Mouse (Mus musculus) intestine, postnatal 0 days (tissue): ENCODE results near the gene Pxn. TPM values are rescaled to one million over a fixed set of nuclear protein-coding genes. Genes with fewer than 3 reads are reported as not detected.

Experiments
- ATAC-seq: fragments of 200-750 bp; cut with Nextera tagmentation; 2 replicates; pipeline ENCODE4 v1.8.0; 2017; ENCODE audit warnings: mild to moderate bottlenecking, moderate TSS enrichment, moderate library complexity
- H3K27ac ChIP-seq: fragments of 300-500 bp; sonication (generic); 2 replicates; pipeline ENCODE4 v1.5.1; 2014; ENCODE audit warnings: mild to moderate bottlenecking, low read depth, low read length, moderate library complexity
- H3K27me3 ChIP-seq: fragments of 300-500 bp; sonication (generic); replicated peaks from 2 replicates; pipeline ENCODE4 v1.6.1; 2014; ENCODE audit warnings: low read length, mixed read lengths; ENCODE audit not compliant: control insufficient read depth, insufficient read depth
- H3K36me3 ChIP-seq: fragments of 300-500 bp; sonication (generic); 2 replicates; pipeline ENCODE4 v1.6.1; 2014; ENCODE audit warnings: mild to moderate bottlenecking, moderate library complexity; ENCODE audit not compliant: control insufficient read depth, insufficient read depth
- H3K4me1 ChIP-seq: fragments of 300-500 bp; sonication (generic); replicated peaks from 2 replicates; pipeline ENCODE4 v1.6.1; 2014; ENCODE audit warnings: antibody characterized with exemption, low read length, mixed read lengths; ENCODE audit not compliant: control insufficient read depth, insufficient read depth
- H3K4me2 ChIP-seq: fragments of 300-500 bp; sonication (generic); replicated peaks from 2 replicates; pipeline ENCODE4 v1.6.1; 2014; ENCODE audit warnings: low read depth, mild to moderate bottlenecking, moderate library complexity
- H3K4me3 ChIP-seq: fragments of 300-500 bp; sonication (generic); 2 replicates; pipeline ENCODE4 v1.5.1; 2014; ENCODE audit warnings: low read depth, low read length
- H3K9ac ChIP-seq: fragments of 300-500 bp; sonication (generic); 2 replicates; pipeline ENCODE4 v1.6.1; 2014; ENCODE audit warnings: mild to moderate bottlenecking, low read depth, low read length
- H3K9me3 ChIP-seq: fragments of 300-500 bp; sonication (generic); 2 replicates; pipeline ENCODE4 v1.6.1; 2016; ENCODE audit warnings: mixed run types; ENCODE audit not compliant: control insufficient read depth
- CTCF ChIP-seq: sonication (generic); IDR thresholded peaks from 2 replicates; pipeline ENCODE4 v1.5.1; 2016; ENCODE audit warnings: low read depth, mild to moderate bottlenecking, control low read depth, antibody characterized with exemption, moderate library complexity
- WGBS: fragments of 180-500 bp; shearing (Covaris S2); extraction: QIAGEN DNeasy Blood & Tissue Kit; methylation state at CpG from one replicate; pipeline ENCODE4 v1.1.7; 2014; 5-methylcytosine and 5-hydroxymethylcytosine counted together
- polyA plus RNA-seq: library from polyadenylated mRNA; unstranded; fragments of >200 nt; fragmentation: Nextera tagmentation; extraction: Ambion mirVana; gene quantifications from 2 replicates; pipeline ENCODE4 v1.2.1, GENCODE M21; 2015

Gene Pxn
- polyA plus RNA-seq, 1 experiment from 2014 or later: 65.1 TPM

GRCm38 (mm10) chr5:115565403-115565802, 58.9 kb downstream of the Pxn start:
- Histone ChIP-seq H3K9me3 (no peaks in the 10 kb centered on the region), H3K9ac (peak overlapping the region; percentile 88)
- TF ChIP-seq CTCF: no peak

GRCm38 (mm10) chr5:115568681-115569080, 62.2 kb downstream of the Pxn start:
- TF ChIP-seq CTCF: no peak
- H3K4me1 ChIP-seq: peaks cover 6% of the 10 kb centered on the region; the same call in 1 of the 2 replicates
- H3K36me3 ChIP-seq: peaks cover 29% of the 10 kb centered on the region
- 0 out of 2 replicates have a peak overlapping the region, but pooled peaks have one; percentile 9 for H3K4me2 ChIP-seq
- peak overlapping the region; percentile 2 for H3K27ac ChIP-seq
- H3K4me3 ChIP-seq: no peak overlapping the region
- WGBS: 29% methylated on average over 10 of the region's 10 CpGs
- H3K9me3 ChIP-seq: no peaks in the 10 kb centered on the region
- no peaks in the 10 kb centered on the region for H3K27me3 ChIP-seq
- no peak overlapping the region for H3K9ac ChIP-seq
- peak; percentile 42; the same call in 1 of the 2 replicates for ATAC-seq

More at GRCm38 (mm10) chr5:115565403-115565802, 58.9 kb downstream of the Pxn start:
- H3K4me2 ChIP-seq: peak overlapping the region; percentile 95
- peaks cover 6% of the 10 kb centered on the region; the same call in 1 of the 2 replicates for H3K4me1 ChIP-seq
- H3K4me3 ChIP-seq: peak overlapping the region; percentile 92
- H3K27ac ChIP-seq: peak overlapping the region; percentile 46
- H3K36me3 ChIP-seq: peaks cover 30% of the 10 kb centered on the region
- H3K27me3 ChIP-seq: no peaks in the 10 kb centered on the region
- peak; percentile 5 for ATAC-seq
- WGBS: under 1% methylated on average over 40 of the region's 46 CpGs

GRCm38 (mm10) chr5:115569308-115569707, 62.8 kb downstream of the Pxn start:
- Histone ChIP-seq H3K4me2 (no peak overlapping the region), H3K27ac (no peak overlapping the region), H3K27me3 (no peaks in the 10 kb centered on the region), H3K9me3 (no peaks in the 10 kb centered on the region), H3K9ac (no peak overlapping the region), H3K36me3 (peaks cover 32% of the 10 kb centered on the region), H3K4me1 (peaks cover 6% of the 10 kb centered on the region; the same call in 1 of the 2 replicates), H3K4me3 (no peak overlapping the region)
- TF ChIP-seq CTCF: no peak
- 63% methylated on average over 11 of the region's 11 CpGs for WGBS
- no peak for ATAC-seq

- no peaks in the 10 kb centered on the region for H3K9me3 ChIP-seq
- H3K4me2 ChIP-seq: no peak overlapping the region
- TF ChIP-seq CTCF: no peak
- WGBS: 95% methylated on average over 4 of the region's 4 CpGs
- no peak overlapping the region for H3K4me3 ChIP-seq
- peaks cover 6% of the 10 kb centered on the region; the same call in 1 of the 2 replicates for H3K4me1 ChIP-seq
- H3K9ac ChIP-seq: no peak overlapping the region
- ATAC-seq: no peak
- no peaks in the 10 kb centered on the region for H3K27me3 ChIP-seq
- H3K27ac ChIP-seq: no peak overlapping the region
- peaks cover 36% of the 10 kb centered on the region for H3K36me3 ChIP-seq
Measured at GRCm38 (mm10) chr5:115569721-115570120, 63.2 kb downstream of the Pxn start.

GRCm38 (mm10) chr5:115571086-115571485, 64.6 kb downstream of the Pxn start:
- no peak for TF ChIP-seq CTCF
- WGBS: 91% methylated on average over 7 of the region's 7 CpGs
- Histone ChIP-seq H3K4me2 (no peak overlapping the region), H3K9me3 (no peaks in the 10 kb centered on the region), H3K36me3 (peaks cover 48% of the 10 kb centered on the region), H3K9ac (no peak overlapping the region), H3K27me3 (no peaks in the 10 kb centered on the region), H3K27ac (0 out of 2 replicates have a peak overlapping the region, but pooled peaks have one; percentile 21), H3K4me1 (peaks cover 2% of the 10 kb centered on the region; the same call in 1 of the 2 replicates), H3K4me3 (no peak overlapping the region)
- no peak for ATAC-seq

- Histone ChIP-seq H3K4me1 (no peaks in the 10 kb centered on the region), H3K27me3 (no peaks in the 10 kb centered on the region), H3K36me3 (peaks cover 62% of the 10 kb centered on the region), H3K9me3 (no peaks in the 10 kb centered on the region), H3K9ac (no peak overlapping the region), H3K27ac (peak overlapping the region; percentile 50), H3K4me3 (no peak overlapping the region), H3K4me2 (no peak overlapping the region)
- no peak for TF ChIP-seq CTCF
- WGBS: 52% methylated on average over 17 of the region's 17 CpGs
- no peak for ATAC-seq
Measured at GRCm38 (mm10) chr5:115572679-115573535, 66.4 kb downstream of the Pxn start.
